Mouse (Mus musculus) heart, postnatal 4 days (tissue): ENCODE data around the gene Taar7f. TPM values are rescaled to one million over a fixed set of nuclear protein-coding genes. Genes with fewer than 3 reads are reported as not detected.
"Not testable (repeated sequence)": the region's sequence is repeated elsewhere in the genome, so short reads cannot be mapped to it uniquely, and the experiment has no call there.

Experiments
- DNase-seq: peaks from one replicate; pipeline ENCODE4 v3.0.0; 2021
- total RNA-seq, 2 experiments: library from RNA; stranded (reverse); gene quantifications; 2 replicates each; pipeline ENCODE4 v1.2.3; 2021

Gene Taar7f
- not detected for total RNA-seq

GRCm38 (mm10) chr10:24049210-24049609 lies at the start of gene Taar7f:
Taar7f (plus strand) TSS chr10:24049510.
- no peak for DNase-seq

GRCm38 (mm10) chr10:23999639-24000038 lies 49.7 kb upstream of the Taar7f start, which contains the start of gene Taar7b:
Taar7b (plus strand) TSS chr10:23999939.
- DNase-seq = no peak

GRCm38 (mm10) chr10:24006442-24006841 lies 42.9 kb upstream of the Taar7f start:
- DNase-seq = no peak

DNA sequence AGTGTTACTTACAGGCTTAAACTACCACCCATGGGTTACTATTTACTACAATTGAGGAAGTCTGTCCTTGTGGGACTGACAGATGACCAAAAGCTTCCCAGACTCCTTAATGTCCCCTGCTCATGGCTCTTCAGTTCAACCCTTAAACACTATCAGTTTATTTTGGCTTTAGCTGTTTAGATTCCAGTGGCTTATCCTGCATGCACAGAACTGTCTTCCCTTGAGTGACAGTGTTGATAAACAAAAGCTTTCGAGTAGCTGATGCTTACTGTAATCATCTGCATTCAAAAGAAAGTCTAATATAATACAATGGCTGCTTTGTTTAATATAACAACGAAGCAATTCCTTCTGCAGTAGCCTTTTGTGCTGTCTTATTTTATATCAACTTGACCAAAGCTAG lies 42.3 kb upstream of the Taar7f start:
- no peak for DNase-seq

DNA sequence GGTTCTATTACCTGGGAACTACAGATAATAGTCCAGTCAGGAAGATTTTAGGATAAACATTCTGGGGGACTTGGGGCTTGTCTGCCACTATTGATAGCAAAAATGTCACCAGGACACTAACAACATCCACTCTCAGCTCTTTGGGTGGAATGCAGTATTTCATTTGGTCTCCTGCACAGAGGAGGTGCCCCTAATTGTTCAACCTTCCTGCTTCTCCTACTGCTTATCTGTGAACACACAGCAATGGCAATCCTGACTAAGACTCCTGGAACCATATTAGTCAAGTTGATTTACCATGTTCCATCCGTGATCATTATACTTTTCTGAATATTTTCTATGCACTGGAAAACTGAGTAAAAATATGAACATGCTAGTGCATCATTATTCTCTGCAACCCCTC lies 41.2 kb upstream of the Taar7f start:
- DNase-seq = no peak

GRCm38 (mm10) chr10:24026922-24027321 lies 22.4 kb upstream of the Taar7f start, which contains the start of gene Taar7d:
Taar7d (plus strand) TSS chr10:24027222.
- DNase-seq = no peak

DNA sequence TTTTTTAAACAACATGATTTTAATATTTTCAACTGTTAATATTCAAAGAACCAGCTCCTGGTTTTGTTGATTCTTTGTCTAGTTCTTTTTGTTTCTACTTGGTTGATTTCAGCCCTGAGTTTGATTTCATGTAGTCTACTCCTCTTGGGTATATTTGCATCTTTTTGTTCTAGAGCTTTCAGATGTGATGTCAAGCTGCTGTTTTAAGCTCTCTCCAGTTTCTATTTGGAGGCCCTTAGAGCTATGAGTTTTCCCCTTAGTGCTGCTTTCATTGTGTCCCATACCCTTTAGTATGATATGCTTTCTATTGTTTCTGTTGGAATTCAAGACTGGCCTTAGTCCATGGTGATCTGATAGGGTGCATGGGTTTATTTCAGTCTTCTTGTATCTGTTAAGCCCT lies 18.0 kb upstream of the Taar7f start:
- no peak for DNase-seq

DNA sequence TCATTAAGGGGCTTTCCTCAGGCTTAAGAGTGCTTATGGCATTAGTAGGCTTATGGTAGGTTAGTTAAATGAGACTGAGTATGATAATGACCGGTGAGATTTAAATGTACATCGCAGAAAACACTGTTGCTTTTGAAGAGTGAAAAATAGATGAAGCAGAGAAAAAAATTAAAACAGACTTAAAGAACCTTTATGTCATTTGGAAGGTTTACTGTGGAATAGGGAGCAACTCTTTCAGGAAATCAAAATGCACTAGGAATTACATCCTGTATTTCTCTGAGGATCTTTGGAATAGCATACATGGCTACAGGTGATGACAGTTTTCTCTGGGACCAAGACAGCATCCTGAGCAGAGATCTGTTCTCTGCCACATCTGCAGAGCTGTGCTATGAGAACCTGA lies 12.0 kb upstream of the Taar7f start, which contains the start of gene Taar7e:
TSS of gene Taar7e (plus strand) at position 301 of the 400 bp plus-strand sequence.
- DNase-seq = no peak

- no peak for DNase-seq
These were observed 9.0 kb upstream of the Taar7f start for GRCm38 (mm10) chr10:24040120-24040869.

DNA sequence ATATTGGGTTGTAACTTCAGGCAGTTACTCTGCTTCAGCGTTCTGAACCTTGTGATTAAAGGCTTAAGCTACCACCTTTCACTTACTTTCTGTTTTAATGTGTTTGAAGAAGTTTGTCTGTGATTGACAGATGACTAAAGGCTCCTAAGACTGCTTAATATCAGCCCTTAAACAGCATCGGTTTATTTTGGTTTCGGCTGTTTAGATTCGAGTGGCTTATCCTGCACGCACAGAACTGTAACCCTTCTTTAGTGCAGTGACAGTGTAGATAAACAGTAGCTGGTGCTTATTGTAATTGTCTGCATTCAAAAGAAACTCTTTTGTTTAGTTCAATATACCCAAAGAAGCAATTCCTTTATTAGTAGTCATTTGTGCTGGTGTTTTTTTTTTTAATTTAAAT lies 2.7 kb downstream of the Taar7f start:
- DNase-seq = no peak

GRCm38 (mm10) chr10:24058986-24059385 lies 9.7 kb downstream of the Taar7f start:
- DNase-seq = no peak

DNA sequence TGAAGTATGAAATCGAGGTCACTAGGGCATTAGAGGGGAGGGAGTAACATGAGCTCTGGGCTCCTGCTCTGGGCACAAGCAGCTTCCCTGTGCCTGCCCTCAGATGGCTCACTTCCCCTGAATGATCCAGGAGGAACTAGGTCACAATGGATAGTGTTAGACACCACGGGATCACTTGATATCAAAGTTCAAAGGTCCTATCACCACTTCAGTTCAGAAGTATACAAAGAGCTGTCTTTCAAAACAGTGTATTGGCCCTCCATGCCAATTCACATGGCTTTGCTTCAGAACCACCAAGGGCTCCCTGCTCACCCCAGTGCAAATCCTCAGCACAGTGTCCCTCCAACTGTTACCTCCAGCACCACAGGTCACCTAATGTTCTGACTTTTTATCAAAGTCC lies 25.4 kb downstream of the Taar7f start:
- not testable (repeated sequence) for DNase-seq

GRCm38 (mm10) chr10:24076200-24076599 lies 26.9 kb downstream of the Taar7f start, which contains the start of gene Taar8a:
Taar8a (plus strand) TSS chr10:24076500.
- not testable (repeated sequence) for DNase-seq

GRCm38 (mm10) chr10:24080166-24080565 lies 30.9 kb downstream of the Taar7f start:
- peak; percentile 60 for DNase-seq

DNA sequence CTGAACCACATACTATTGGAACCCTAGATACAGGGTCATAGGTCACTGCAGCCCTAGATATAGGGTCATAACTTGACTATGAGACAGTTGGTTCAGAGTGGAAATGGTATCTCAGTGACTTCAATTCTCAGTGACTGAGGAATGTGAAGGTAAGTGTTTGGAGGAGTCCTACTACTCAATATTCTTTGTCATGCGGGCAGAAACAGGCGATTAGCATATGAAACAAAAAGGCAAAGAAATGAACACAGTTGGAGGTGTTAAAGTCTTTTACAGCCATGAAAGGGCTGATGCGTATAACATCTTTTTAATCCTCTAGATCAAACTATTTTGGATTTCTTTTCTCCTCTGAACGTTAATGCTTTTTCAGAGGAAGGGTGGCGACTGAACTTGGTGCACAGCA lies 36.6 kb downstream of the Taar7f start:
- no peak for DNase-seq

DNA sequence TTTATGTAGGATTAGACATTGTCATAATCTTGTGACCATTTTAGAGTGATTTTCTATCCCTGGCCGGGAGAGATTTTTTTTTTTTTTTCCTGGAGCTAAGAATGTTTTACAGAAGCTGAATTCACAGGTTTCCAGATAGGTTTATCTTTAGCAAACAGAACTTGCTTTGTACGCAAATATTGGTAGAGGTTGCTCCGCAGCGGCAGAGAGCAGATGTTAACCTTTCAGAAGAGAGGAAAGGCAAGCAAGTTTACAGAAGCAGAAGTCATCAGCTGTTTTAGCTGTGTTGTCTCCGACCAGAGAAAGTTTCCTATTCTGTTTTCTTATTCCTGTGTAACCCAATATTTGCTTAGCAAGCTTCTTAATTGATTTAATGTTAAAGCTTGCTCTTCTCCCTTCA lies 37.2 kb downstream of the Taar7f start:
- DNase-seq = no peak

- no peak for DNase-seq
These were observed 37.9 kb downstream of the Taar7f start for GRCm38 (mm10) chr10:24087168-24087567.

- DNase-seq = no peak
These were observed 42.9 kb downstream of the Taar7f start, which contains the start of gene Taar8b for GRCm38 (mm10) chr10:24092194-24092593. Taar8b (minus strand) TSS chr10:24092294.

GRCm38 (mm10) chr10:24097010-24097409 lies 47.7 kb downstream of the Taar7f start:
- DNase-seq = not testable (repeated sequence)

Other genes starting within 250 kb of the Taar7f start
- gene Vnn3, start 198.0 kb upstream of the Taar7f start, total RNA-seq = under 1 TPM in 1 of 2 experiments, not detected in 1; 0.19 TPM
- gene Vnn1, start 154.8 kb upstream of the Taar7f start, total RNA-seq = 1 to 10 TPM; 3.0 to 3.8 TPM
- not detected for gene Taar1, start 129.2 kb upstream of the Taar7f start, total RNA-seq
- not detected for gene Taar2, start 110.9 kb upstream of the Taar7f start, total RNA-seq
- gene Taar3, start 100.0 kb upstream of the Taar7f start, total RNA-seq = not detected
- gene Taar4, start 89.0 kb upstream of the Taar7f start, total RNA-seq = not detected
- gene Taar5, start 78.8 kb upstream of the Taar7f start, total RNA-seq = not detected
- gene Taar6, start 63.9 kb upstream of the Taar7f start, total RNA-seq = not detected
- gene Taar7a, start 56.0 kb upstream of the Taar7f start, total RNA-seq = not detected
- not detected for gene Taar7b, start 49.6 kb upstream of the Taar7f start, total RNA-seq
- not detected for gene Taar7d, start 22.3 kb upstream of the Taar7f start, total RNA-seq
- not detected for gene Taar7e, start 11.9 kb upstream of the Taar7f start, total RNA-seq
- not detected for gene Taar8a, start 27.0 kb downstream of the Taar7f start, total RNA-seq
- not detected for gene Taar8b, start 42.8 kb downstream of the Taar7f start, total RNA-seq
- gene Taar8c, start 52.4 kb downstream of the Taar7f start, total RNA-seq = not detected
- not detected for gene Taar9, start 60.0 kb downstream of the Taar7f start, total RNA-seq
- 10 to 100 TPM; 46.1 to 54.3 TPM for gene Stx7, start 99.8 kb downstream of the Taar7f start, total RNA-seq
- 1 to 10 TPM in 1 of 2 experiments, under 1 TPM in 1; 0.83 to 1.1 TPM for gene Moxd1, start 174.0 kb downstream of the Taar7f start, total RNA-seq